Mouse (Mus musculus) left cerebral cortex, adult 2 months (tissue): ENCODE measurements around the gene Arhgap9. TPM values are rescaled to one million over a fixed set of nuclear protein-coding genes. Genes with fewer than 3 reads are reported as not detected.

Experiments used
- DNase-seq, 2 experiments: peaks; one replicate each; pipeline ENCODE4 v3.0.0; 2021 to 2022; ENCODE audit warnings: low spot score in 2 of 2, mixed read lengths in 1 of 2; ENCODE audit errors: extremely low spot score in 1 of 2
- H3K27ac ChIP-seq: fragments of 200-600 bp; 2 replicates; pipeline ENCODE4 v1.8.1; 2022
- H3K4me3 ChIP-seq: fragments of 200-600 bp; 2 replicates; pipeline ENCODE4 v1.8.1; 2022
- CTCF ChIP-seq: fragments of 200-600 bp; IDR thresholded peaks from 2 replicates; pipeline ENCODE4 v1.8.1; 2022; ENCODE audit warnings: antibody characterized with exemption, mild to moderate bottlenecking, moderate library complexity
- intact Hi-C: fragments of 180-260 bp; cut with DNase I; formaldehyde crosslinking; loops from one replicate; pipeline ENCODE4 v1.15.1; 2025
- total RNA-seq, 2 experiments: library from RNA; stranded (reverse); gene quantifications; 2 replicates each; pipeline ENCODE4 v1.2.3; 2021

Arhgap9 gene
- total RNA-seq, 2 experiments from 2014 or later: 0.47 to 1.2 TPM

GRCm38 (mm10) chr10:127353909-127354895 lies 32.4 kb downstream of the Arhgap9 start, which contains the start of gene Inhbe:
Inhbe (minus strand) TSS chr10:127354411.
- H3K27ac ChIP-seq: peak within 1 kb of the TSS; percentile 91
- peak; percentile 53 for TF ChIP-seq CTCF
- peak; percentile 61 to 69 for DNase-seq
- 0 out of 2 replicates have a peak within 1 kb of the TSS, but pooled peaks have one; percentile 17 for H3K4me3 ChIP-seq
- intact Hi-C loops: loop anchor here (1.0 to 5.0 kb wide), 3 partner anchors 26 to 128 kb away; partner anchors contain the start of gene R3hdm2

DNA sequence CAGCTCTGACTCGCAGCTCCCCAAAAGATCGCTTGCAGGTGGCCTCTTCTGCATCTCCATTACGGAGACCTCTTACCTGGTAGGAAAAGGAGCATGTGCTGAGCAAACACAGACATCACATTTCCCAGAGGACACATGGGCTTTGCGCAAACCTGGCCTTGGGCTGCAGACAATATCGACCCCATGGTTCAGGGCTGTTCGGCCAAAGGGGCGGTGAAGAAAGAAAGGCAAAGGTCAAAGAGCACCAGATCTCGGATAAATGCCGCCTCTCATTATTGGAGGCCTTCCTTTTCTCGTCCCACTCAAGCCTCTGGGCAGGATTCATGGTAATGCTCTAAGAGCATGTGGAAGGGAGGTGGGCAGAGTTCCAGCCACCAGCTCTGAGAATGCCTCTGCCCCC lies 33.6 kb downstream of the Arhgap9 start:
- no peak for DNase-seq
- intact Hi-C loops: no loop called here
- peak overlapping the region; percentile 91 for H3K27ac ChIP-seq
- no peak overlapping the region for H3K4me3 ChIP-seq
- TF ChIP-seq CTCF: no peak

GRCm38 (mm10) chr10:127360714-127361113 lies 39.0 kb downstream of the Arhgap9 start:
- Histone ChIP-seq H3K27ac (no peak overlapping the region), H3K4me3 (no peak overlapping the region)
- intact Hi-C loops: no loop called here
- DNase-seq: no peak
- no peak for TF ChIP-seq CTCF

- no peak overlapping the region for H3K27ac ChIP-seq
- intact Hi-C loops: no loop called here
- DNase-seq: no peak
- H3K4me3 ChIP-seq: no peak overlapping the region
- no peak for TF ChIP-seq CTCF
Measured at GRCm38 (mm10) chr10:127367116-127367515, 45.4 kb downstream of the Arhgap9 start.

GRCm38 (mm10) chr10:127368273-127368672 lies 46.5 kb downstream of the Arhgap9 start:
- DNase-seq: no peak
- intact Hi-C loops: no loop called here
- Histone ChIP-seq H3K27ac (no peak overlapping the region), H3K4me3 (no peak overlapping the region)
- no peak for TF ChIP-seq CTCF

GRCm38 (mm10) chr10:127369834-127370820 lies 48.4 kb downstream of the Arhgap9 start, which contains the start of gene Inhbc:
Inhbc (minus strand) TSS chr10:127370431.
- intact Hi-C loops: no loop called here

DNA sequence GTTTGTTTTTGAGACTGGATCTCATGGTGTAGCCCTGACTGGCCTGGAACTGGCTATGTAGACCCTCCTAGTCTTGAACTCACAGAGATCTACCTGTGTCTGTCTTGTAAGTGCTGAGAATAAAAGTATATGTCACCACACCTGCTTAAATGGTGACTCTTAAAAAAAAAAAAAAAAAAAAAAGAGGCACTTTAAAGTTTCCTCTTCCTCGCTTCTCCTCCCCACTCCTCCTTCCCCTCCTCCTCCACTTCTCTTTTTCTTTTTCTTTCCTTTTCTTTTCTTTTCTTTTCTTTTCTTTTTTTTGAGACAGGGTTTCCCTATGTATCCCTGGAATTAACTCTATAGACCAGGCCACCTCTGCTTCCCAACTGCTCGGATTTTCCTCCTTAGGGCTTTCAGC lies 49.3 kb downstream of the Arhgap9 start:
- Histone ChIP-seq H3K27ac (no peak overlapping the region), H3K4me3 (no peak overlapping the region)
- intact Hi-C loops: no loop called here
- no peak for DNase-seq
- TF ChIP-seq CTCF: no peak

More at GRCm38 (mm10) chr10:127369834-127370820, 48.4 kb downstream of the Arhgap9 start, which contains the start of gene Inhbc:
- Histone ChIP-seq H3K27ac (no peak within 1 kb of the TSS), H3K4me3 (no peak within 1 kb of the TSS)
- no peak for DNase-seq
- no peak for TF ChIP-seq CTCF

DNA sequence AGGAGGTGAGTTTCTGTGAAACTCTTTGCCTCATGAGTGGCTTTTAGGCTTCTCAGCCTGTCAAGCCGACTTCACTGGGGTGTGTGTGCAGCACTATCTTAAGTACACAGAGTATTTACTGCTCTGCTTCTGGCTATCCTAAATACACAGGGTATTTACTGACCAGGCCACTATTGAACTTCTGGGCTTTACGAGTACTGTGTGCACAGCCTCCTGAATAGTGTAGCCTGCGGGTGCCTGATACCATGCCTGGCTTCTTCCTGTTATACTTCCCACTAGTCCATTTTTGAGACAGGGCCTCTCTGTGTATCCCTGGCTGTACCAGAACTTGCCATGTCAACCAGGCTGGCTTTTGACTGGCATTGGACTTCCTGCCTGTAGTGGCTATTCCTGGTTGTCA lies 55.9 kb downstream of the Arhgap9 start:
- intact Hi-C loops: no loop called here
- no peak overlapping the region for H3K4me3 ChIP-seq
- no peak overlapping the region for H3K27ac ChIP-seq
- TF ChIP-seq CTCF: no peak
- DNase-seq: no peak

Other genes with a start within 250 kb of the Arhgap9 start
- gene Agap2, start 246.7 kb upstream of the Arhgap9 start, total RNA-seq: 100 to 1,000 TPM; 627 to 694 TPM
- 100 to 1,000 TPM; 109 to 114 TPM for gene Os9, start 200.8 kb upstream of the Arhgap9 start, total RNA-seq
- gene B4galnt1, start 156.7 kb upstream of the Arhgap9 start, total RNA-seq: 100 to 1,000 TPM; 122 to 125 TPM
- gene Slc26a10, start 141.3 kb upstream of the Arhgap9 start, total RNA-seq: 1 to 10 TPM; 3.8 TPM
- gene Arhgef25, start 131.9 kb upstream of the Arhgap9 start, total RNA-seq: 100 to 1,000 TPM; 198 to 208 TPM
- gene Dtx3, start 126.2 kb upstream of the Arhgap9 start, total RNA-seq: 100 to 1,000 TPM; 207 to 223 TPM
- 100 to 1,000 TPM; 113 to 115 TPM for gene Pip4k2c, start 110.4 kb upstream of the Arhgap9 start, total RNA-seq
- 1,000 to 10,000 TPM; 1,016 to 1,023 TPM for gene Kif5a, start 58.6 kb upstream of the Arhgap9 start, total RNA-seq
- gene Dctn2, start 55.6 kb upstream of the Arhgap9 start, total RNA-seq: 100 to 1,000 TPM; 254 to 259 TPM
- 10 to 100 TPM; 42.2 to 52.4 TPM for gene Mbd6, start 32.9 kb upstream of the Arhgap9 start, total RNA-seq
- 10 to 100 TPM; 55.3 to 61.5 TPM for gene Mars, start 10.2 kb upstream of the Arhgap9 start, total RNA-seq
- 1 to 10 TPM; 3.3 to 4.5 TPM for gene Gli1, start 20.0 kb downstream of the Arhgap9 start, total RNA-seq
- under 1 TPM in 1 of 2 experiments, not detected in 1; 0.29 TPM for gene Inhbe, start 32.4 kb downstream of the Arhgap9 start, total RNA-seq
- gene Inhbc, start 48.5 kb downstream of the Arhgap9 start, total RNA-seq: not detected
- gene R3hdm2, start 58.4 kb downstream of the Arhgap9 start, total RNA-seq: 100 to 1,000 TPM; 365 to 382 TPM
- gene Stac3, start 179.7 kb downstream of the Arhgap9 start, total RNA-seq: 1 to 10 TPM; 2.6 to 9.9 TPM
- 1 to 10 TPM; 4.2 to 5.6 TPM for gene Ndufa4l2, start 193.0 kb downstream of the Arhgap9 start, total RNA-seq
- gene Shmt2, start 200.5 kb downstream of the Arhgap9 start, total RNA-seq: 10 to 100 TPM; 24.1 to 26.0 TPM
- gene Nxph4, start 212.6 kb downstream of the Arhgap9 start, total RNA-seq: 1 to 10 TPM; 5.4 to 5.5 TPM